Mouse (Mus musculus) bone marrow, adult 2 months (tissue): ENCODE data around the gene Pank4.

Source experiments
- CTCF ChIP-seq: fragments of 200-500 bp; IDR thresholded peaks from 2 replicates; pipeline ENCODE4 v1.5.1; 2011; ENCODE audit warnings: low read length, control low read depth; ENCODE audit not compliant: control insufficient read depth, insufficient read depth
- POLR2A ChIP-seq: fragments of 200-500 bp; IDR thresholded peaks from 2 replicates; pipeline ENCODE4 v1.6.1; 2011; ENCODE audit warnings: low read depth, mild to moderate bottlenecking, control low read depth, low read length, borderline replicate concordance; ENCODE audit not compliant: control insufficient read depth

GRCm38 (mm10) chr4:154933306-154933907 lies 30.5 kb upstream of the Pank4 start:
- TF ChIP-seq POLR2A (no peak), CTCF (no peak)
